Mouse (Mus musculus) retina, adult 2 months (tissue): ENCODE results near the gene Lpp.

ENCODE experiments used
- DNase-seq: peaks from one replicate; pipeline ENCODE4 v3.0.0-alpha.2; 2012; ENCODE audit warnings: low read depth, low spot score

The Lpp gene

DNA sequence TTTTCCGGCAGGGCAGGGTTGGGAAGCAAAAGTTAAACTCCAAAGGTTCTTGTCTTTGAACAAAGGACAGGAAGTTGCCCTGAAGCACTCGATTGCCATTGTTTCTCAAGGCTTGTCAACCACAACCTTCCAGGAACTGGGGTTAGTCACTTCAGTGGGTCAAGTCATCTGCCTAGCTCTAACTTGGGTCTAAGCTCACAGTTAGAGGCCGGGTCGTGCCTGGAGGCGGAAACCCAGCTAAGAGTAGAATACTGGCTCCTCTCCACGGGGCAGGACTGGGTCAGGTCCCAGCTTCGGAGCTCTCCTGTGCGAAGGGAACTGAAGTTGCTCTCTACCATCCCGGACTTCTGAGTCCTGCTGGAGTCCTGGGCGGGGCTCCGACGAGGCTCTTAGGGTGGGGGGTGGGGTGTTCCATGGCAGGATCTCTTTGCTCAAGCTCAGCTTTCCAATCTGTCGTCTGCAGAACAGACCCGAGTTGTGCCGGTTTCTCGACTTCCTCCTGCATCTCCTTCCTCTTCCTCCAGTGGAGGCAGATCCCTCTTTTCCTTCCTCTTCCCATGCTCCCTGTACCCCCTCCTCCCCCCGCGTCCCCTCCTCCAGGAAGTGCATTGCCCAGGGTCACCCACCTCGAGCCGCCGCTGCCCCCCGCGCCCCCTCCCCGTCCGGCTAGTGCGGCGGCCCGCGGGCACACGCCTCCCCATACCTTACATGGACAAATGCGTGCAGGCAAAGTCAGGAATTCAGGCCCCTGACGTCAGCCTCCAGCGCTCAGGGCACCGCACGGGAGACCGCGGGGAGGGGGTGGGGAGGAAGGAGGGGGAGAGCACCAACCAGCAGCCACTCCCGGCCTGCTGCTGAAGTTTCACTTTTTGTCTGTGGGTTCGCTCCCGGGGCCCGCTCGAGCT lies at the start of gene Lpp:
TSS of gene Lpp (plus strand) at position 857 of the 905 bp plus-strand sequence.
- DNase-seq, result no peak

- DNase-seq, result no peak
Measured at GRCm38 (mm10) chr16:24347582-24348411, 45.5 kb upstream of the Lpp start.

DNA sequence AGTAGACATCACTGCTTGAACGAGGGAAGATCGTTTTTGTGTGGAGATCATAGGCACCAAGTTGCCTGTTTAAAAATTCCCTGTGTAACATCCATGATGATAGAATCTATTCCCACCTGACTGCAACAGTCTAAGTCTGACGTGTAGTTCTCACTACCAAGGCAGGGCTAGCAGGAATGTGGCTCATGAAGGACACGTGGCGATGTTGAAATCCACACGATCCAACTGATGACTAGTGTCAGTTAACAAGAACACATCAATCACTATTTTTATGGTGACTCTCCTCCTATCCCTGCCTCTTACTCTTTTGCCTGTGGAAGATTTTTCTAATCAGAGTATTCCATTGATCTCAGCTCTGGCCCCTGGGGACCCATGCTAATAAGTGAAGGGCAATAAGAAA lies 43.0 kb upstream of the Lpp start:
- no peak for DNase-seq

- DNase-seq, result no peak
Measured at GRCm38 (mm10) chr16:24350751-24351150, 42.6 kb upstream of the Lpp start.

GRCm38 (mm10) chr16:24351811-24352210 lies 41.5 kb upstream of the Lpp start:
- DNase-seq, result no peak

DNA sequence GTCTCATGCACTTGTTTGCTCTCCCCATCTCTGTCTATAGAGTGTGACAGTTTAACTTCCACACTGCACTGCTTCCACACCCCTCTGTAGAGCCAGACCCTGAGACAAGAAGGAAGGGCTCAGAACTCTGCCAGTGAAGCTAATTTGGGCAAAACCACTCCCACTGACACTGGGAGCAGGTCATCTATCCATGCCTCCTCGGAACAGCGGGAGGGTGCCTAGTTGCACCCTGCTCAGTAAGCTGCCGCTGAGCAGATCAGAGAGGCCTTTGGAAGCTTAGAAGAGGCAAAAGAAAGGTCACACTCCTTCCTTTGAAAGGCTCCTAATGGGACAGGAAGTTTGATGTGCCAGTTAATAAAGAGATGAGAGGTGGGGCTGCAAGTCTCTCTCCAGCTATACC lies 39.5 kb upstream of the Lpp start:
- no peak for DNase-seq

DNA sequence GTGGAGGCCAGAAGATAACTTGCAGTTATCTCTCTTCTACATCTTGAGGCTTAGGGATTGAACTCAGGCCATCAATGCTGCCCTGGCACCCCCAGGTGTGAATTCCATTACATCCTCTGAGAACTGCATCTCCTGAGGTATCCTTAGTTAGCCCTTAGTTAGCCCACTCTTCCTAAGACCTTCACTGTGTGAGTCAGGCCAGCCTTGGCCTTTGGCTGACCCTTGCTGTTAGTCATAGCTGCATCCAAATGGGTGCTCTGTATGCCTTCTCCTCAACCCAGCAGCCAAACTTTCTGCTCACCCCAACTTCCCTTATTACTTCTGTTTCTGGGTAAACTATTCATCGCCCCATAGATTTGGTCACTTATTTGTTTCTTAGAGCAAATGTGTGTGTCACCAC lies 31.6 kb upstream of the Lpp start:
- no peak for DNase-seq

DNA sequence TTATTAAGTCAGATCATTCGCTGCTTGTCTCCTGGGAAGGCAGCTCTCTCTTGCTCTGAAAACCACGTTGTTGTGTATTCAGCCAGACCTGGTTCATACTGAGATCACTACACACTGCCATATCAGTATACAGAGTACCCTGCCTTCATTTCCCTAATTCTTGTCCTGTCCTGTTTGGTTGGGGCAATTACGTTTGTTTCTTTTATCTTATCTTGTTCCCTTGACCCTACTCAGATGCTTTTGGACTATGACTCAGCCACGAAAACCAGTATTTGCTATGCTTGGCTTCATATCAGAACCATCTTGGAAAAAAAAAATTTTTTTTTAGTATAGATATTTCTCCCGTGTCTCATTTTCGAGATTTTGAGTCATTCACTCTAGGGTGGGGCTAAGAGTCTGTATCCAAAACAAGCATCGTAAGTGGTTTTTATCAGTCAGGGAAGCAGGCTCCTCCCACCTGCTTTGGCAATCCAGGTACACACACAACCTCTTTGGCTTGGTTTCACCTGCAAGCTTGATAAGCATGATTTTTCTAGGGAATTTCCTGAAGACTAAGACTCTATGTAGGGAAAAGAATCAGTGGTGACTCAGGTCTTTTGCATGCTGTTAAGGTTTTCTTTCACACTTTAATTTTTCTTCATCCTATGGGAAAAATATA lies 29.1 kb upstream of the Lpp start:
- DNase-seq, result no peak

- no peak for DNase-seq
Measured at GRCm38 (mm10) chr16:24365900-24366299, 27.4 kb upstream of the Lpp start.

DNA sequence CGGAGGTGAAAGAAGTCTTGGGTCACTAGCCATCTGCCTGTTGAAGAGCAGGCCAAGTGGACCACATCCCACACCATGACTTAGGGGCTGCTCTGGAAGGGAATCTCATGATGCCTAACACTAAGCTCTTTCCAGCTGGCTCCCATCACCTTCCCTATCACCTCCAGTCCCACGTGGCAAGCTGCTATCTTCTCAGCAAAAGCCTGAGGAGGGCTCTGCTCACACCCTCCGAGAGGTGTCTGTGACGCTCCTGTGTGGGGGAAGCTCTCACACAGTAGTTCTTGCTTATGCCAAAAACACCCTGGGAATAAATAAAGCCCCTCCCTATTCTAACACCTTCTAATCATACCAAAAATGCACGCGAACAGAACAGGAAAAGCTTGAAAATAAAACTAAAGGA lies 26.2 kb upstream of the Lpp start:
- no peak for DNase-seq

DNA sequence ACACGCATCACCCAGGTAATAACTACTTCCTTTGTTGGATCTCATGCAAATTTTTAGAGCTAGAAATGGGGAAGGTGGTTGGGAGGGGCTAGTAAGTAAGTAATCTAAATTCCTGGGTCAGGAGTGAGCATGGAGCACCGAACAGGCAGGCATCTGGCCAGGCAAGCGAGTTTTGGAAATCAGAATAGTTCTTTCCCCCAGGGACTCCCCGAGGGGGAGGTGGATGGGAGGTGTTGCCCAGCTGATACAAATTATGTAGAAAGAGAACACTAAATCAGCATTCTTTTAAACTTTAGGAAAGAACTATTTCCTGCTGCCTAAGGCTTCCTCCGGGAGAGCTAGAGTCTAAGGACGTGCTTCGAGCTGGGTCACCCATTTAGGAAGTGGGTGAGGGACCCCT lies 25.8 kb upstream of the Lpp start:
- DNase-seq, result no peak

GRCm38 (mm10) chr16:24376478-24376877 lies 16.8 kb upstream of the Lpp start:
- no peak for DNase-seq

DNA sequence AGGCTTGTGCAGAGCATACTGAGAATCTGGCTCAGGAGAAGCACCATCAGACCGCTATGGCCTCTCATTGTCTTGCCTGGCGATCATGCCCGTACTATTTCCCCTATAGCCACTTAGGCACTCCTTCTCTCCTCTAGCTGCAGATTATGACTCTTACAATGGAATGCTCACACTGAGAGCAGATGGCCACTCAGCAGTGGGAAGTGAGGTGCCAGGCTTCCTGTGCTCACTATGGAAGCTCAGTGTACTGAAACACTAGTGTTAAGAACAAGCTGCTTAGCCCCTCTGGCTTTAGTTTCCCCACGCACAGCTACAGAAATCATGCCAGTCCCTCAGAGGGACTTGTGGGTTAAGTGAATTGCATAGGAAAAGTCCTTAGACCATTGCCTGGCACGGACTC lies 2.7 kb upstream of the Lpp start:
- DNase-seq, result no peak

- DNase-seq, result no peak
Measured at GRCm38 (mm10) chr16:24391111-24391510, 2.2 kb upstream of the Lpp start.

DNA sequence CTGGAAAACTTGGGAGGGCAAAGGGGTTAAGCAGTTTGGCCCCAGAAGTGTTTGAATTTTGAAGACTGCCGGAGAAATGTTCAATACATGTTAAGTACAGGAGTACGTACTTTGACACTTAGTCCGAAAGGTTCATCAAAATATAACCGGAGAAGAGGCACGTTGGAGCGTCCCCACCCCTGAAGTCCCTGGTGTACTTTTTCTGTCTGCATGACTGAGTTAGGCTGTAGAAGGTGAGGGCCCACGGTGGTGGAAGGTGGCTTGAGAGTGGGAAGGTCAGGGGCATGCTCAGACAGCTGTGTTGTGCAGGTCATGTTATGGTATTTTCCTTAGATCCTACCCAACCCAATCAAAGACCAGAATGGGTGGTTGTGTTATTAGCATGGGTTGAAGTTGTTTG lies 1.4 kb upstream of the Lpp start:
- DNase-seq, result no peak

GRCm38 (mm10) chr16:24393556-24394210 lies 376 bp downstream of the Lpp start:
- no peak for DNase-seq

GRCm38 (mm10) chr16:24394211-24394991 lies 1.1 kb downstream of the Lpp start:
- DNase-seq, result no peak

DNA sequence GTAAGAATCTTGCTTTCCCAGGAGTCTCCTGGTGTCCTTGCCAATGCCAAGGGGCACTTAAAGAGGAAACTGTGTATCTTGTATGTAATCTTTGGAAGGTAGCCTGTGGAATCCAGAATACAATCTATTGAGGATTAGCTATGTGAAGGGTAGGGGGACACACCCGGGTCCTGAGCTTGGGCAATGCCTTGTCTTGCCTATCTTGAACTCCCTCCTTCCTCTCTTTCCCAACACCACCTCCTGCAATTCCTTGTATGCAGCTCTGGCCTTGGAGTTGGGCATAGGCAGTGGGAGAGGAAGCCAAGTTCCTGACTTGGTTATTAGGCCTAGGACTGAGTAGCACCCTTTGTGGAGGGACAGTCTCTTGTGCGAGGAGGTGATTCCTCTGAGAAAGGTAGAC lies 1.8 kb downstream of the Lpp start:
- DNase-seq, result no peak

DNA sequence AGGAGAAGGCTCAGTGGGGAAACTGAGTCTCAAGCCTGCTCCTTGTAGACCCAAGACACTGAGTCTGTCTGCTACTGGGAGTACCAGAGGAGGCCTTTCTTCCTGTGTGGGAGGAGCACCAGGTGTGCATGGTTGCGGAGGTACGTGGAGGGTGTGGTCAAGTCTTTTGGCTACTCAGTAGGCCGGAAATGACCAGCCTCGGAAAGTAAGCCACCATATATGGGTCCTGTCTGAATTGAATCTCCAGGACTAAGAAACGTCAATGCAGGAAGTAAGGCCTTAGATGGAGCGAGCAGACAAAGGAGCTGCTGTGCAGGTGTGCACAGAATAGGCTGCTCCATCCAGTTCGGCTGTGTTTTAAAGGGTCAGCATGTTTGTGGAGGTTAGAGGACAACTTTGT lies 3.2 kb downstream of the Lpp start:
- DNase-seq, result no peak

DNA sequence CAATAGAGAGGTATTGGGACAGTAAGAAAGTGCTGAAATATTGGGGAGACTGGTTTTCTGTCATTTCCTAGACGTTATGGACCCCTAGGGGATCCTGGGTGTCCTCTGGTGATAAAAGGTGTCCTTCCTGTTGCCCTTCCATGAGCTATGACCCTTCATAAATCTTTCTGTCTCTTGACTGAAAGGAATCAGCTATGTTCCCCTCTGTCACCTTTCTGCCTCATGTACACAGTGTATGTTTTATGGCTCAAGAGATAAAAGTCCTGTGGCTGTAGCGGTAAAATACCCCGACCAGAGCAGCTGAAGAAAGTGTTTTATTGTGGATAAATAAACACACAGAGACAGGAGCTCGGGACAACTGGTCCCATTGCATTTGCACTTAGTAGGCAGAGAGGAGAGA lies 5.2 kb downstream of the Lpp start:
- DNase-seq, result no peak

DNA sequence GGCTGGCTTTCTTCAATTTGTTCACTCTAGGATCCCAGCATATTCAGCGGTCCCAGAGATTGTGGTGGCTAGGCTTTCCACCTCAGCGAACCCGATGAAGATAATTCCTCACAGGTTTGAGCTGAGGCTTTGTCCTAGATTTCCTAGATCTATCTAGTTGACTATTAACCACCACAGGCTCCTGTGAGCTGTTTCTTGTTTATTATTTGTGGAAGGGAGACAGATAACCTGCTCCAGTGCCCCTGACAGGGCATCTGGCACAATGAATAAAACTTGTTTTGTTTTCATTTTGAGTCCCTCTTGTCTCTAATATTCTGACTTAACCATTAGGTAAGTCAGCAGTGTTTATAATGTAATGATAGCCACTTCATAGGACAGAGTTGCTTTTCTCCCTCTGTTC lies 5.6 kb downstream of the Lpp start:
- no peak for DNase-seq
